Mouse (Mus musculus) gastrocnemius, postnatal 4 days (tissue): ENCODE results near the gene Yif1a. TPM values are rescaled to one million over a fixed set of nuclear protein-coding genes. Genes with fewer than 3 reads are reported as not detected.

ENCODE experiments used
- DNase-seq, 2 experiments: peaks; one replicate each; pipeline ENCODE4 v3.0.0; 2021 to 2022; ENCODE audit warnings: low spot score in 2 of 2, mixed read lengths in 2 of 2
- long read RNA-seq, 2 experiments: library from polyadenylated mRNA; stranded (forward); transcript quantifications; one replicate each; pipeline ENCODE4 v2.0.0; 2021
- total RNA-seq, 2 experiments: library from RNA; stranded (reverse); gene quantifications; 2 replicates each; pipeline ENCODE4 v1.2.3; 2021

The Yif1a gene
- total RNA-seq: 10 to 100 TPM; 57.9 to 59.6 TPM
- long read RNA-seq, experiment 1, transcript Yif1a-201 (8 exons, 1,488 nt): major isoform, 63 of 72 reads
- long read RNA-seq, experiment 1, transcript Yif1a-206 (7 exons, 1,018 nt): minor isoform, 6 of 72 reads
- long read RNA-seq, experiment 1, partial matches to known transcripts: 1 of 72 reads
- long read RNA-seq, experiment 1, other reads (novel, unspliced or antisense): 1 of 72 reads
- long read RNA-seq, experiment 2, transcript Yif1a-201 (8 exons, 1,488 nt): major isoform, 57 of 70 reads
- long read RNA-seq, experiment 2, transcript Yif1a-206 (7 exons, 1,018 nt): minor isoform, 7 of 70 reads
- long read RNA-seq, experiment 2, partial matches to known transcripts: 4 of 70 reads
- long read RNA-seq, experiment 2, other reads (novel, unspliced or antisense): 2 of 70 reads

GRCm38 (mm10) chr19:5087884-5088728, at the start of gene Yif1a:
Gene Yif1a, plus strand, starts transcription at chr19:5088538.
- DNase-seq: peak; percentile 88 to 95

GRCm38 (mm10) chr19:5038709-5039156, 49.6 kb upstream of the Yif1a start, which contains the start of the genes B4gat1 and AC124502.3:
Gene B4gat1, plus strand, starts transcription at chr19:5038826.
Gene AC124502.3, plus strand, starts transcription at chr19:5038891.
- peak; percentile 85 to 91 for DNase-seq

GRCm38 (mm10) chr19:5039301-5040114, 48.8 kb upstream of the Yif1a start:
- DNase-seq: no peak

GRCm38 (mm10) chr19:5040862-5041523, 47.3 kb upstream of the Yif1a start, which contains the start of gene Brms1:
Gene Brms1, plus strand, starts transcription at chr19:5041354.
- DNase-seq: peak; percentile 77 to 90

DNA sequence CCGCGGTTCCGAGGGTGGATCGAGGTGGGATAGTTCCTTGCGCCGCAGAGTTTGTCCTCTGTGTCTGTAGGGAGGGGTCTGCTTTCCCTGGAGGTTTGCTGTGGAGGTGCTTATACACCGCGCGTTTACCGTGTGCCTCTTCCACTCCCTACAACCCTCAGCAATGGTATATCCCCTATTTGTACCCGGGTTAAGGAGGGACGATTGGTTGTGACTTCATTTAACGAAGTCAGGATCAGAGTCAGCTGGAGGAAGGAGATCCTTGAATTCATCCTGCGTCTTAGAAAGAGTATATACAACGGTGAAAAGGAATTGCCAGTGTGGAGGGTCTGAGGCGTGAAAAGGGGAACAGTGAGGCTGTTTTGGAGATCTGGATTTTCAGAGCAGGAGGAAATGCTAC, 46.8 kb upstream of the Yif1a start:
- DNase-seq: no peak

DNA sequence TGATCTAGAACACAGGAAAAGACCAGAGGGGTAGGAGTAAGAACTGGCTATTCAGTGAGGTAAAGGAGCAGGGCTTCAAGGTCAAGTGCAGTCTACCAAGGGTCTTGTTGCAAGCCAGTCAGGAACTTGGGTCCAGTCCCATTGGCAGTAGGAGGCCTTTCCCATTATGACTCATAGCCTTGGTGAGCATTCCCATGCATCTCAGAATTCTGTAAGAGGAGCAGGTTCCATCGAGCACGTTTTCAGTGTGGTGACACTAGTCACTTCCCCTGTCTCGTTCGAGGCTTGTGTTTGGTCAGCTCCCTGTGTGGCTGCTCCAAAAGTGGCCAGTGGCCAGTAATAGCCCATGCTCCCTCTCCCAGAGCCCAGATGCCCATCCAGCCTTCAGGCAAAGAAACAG, 42.8 kb upstream of the Yif1a start:
- no peak for DNase-seq

GRCm38 (mm10) chr19:5048138-5049056, 39.9 kb upstream of the Yif1a start:
- no peak for DNase-seq

- DNase-seq: no peak
Observed at GRCm38 (mm10) chr19:5049325-5049724, 39.0 kb upstream of the Yif1a start.

DNA sequence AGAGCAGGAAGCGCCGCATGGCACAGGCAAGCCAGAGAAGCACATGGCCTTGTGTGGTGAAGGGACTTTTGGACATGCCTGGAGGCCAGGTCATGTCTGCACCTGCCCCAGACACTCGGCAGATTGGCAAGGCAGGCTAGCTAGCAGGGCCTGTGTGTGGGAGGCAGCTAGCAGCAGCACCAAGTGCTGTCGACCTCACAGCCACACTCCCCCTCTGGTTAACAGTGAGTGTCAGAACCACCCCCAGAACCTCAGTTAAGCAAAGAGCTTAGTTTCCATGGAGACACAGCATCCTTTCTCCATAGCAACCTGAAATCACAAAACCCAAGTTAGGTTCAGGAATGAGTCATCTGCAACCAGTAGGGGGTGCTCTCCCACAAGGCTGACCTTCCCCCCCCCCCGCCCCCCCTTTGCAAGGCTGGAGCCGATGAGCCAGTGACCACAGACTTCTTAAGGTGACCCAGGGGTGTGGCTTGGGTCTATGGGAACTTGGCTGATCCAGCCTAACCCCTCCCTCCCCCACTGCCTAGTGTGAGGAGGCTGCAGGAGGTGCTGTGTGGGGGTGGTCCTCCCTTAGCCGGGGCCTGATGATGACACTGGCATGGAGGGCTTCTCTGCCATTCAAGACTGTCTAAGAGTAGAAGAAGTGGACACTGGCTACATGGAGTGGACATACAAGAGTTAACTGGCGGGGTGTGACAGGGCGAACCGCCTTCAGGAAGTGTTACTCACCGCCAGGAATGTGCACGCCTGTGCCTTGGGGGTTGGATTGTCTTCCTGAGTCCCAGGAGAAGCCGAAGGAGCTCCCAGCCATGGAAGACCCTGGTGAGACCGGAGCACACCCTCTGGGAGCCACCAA, 38.1 kb upstream of the Yif1a start, which contains the start of gene Rin1:
TSS of gene Rin1 (plus strand) at position 435 of the 859 bp plus-strand sequence.
- no peak for DNase-seq

- no peak for DNase-seq
Observed at GRCm38 (mm10) chr19:5051031-5051430, 37.3 kb upstream of the Yif1a start.

GRCm38 (mm10) chr19:5051515-5051914, 36.8 kb upstream of the Yif1a start:
- DNase-seq: no peak

DNA sequence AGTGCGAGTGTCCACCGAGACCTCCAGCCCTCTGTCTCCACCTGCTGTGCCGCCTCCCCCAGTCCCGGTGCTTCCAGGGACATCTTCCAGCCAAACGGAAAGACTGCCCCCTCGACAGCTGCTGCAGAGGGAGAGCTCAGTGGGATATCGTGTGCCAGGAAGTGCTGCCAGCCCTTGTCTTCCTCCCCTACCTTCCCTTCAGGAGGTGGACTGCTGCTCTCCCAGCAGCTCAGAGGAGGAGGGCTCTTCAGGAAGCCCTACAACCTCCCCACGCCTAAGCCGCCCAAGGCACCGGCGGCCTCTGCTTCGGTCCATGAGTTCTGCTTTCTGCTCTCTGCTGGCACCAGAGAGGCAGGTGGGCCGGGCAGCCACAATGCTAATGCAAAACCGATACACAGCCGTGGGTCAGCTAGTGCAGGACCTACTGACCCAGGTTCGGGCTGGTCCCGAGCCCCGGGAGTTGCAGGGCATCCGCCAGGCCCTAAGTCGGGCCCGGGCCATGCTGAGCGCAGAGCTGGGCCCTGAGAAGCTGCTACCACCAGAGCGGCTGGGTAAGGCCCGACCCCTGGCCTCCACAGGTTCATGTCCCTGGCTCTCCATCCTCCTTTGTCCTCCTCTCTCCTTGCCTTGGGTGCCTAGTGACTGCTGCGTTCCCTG, 36.0 kb upstream of the Yif1a start:
- no peak for DNase-seq

DNA sequence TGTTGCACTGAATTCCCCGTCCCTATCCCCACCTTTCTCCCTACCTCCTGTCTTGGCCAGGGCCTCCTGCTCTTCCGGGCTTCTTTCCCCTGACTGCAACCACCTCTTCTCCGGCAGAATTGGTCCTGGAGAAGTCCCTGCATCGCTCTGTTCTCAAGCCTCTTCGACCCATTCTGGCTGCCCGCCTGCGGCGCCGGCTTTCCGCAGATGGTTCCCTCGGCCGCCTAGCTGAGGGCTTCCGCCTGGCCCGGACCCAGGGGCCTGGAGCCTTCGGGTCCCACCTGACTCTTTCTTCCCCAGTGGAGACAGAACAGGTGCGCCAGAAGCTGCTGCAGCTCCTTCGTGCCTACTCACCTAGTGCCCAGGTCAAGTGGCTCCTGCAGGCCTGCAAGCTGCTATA, 35.5 kb upstream of the Yif1a start:
- DNase-seq: no peak

GRCm38 (mm10) chr19:5053909-5054308, 34.4 kb upstream of the Yif1a start:
- peak in 1 of 2 experiments; percentile 67 for DNase-seq

- no peak for DNase-seq
Observed at GRCm38 (mm10) chr19:5056251-5056650, 32.1 kb upstream of the Yif1a start.

GRCm38 (mm10) chr19:5057876-5058775, 30.2 kb upstream of the Yif1a start:
- DNase-seq: no peak
